Mouse (Mus musculus) right cerebral cortex, adult 18-20 months (tissue): ENCODE results near the gene Fam69b.
"Not testable (repeated sequence)": the region's sequence is repeated elsewhere in the genome, so short reads cannot be mapped to it uniquely, and the experiment has no call there.

Source experiments
- DNase-seq: peaks from one replicate; pipeline ENCODE4 v3.0.0; 2022; ENCODE audit warnings: mixed read lengths

The Fam69b gene

DNA sequence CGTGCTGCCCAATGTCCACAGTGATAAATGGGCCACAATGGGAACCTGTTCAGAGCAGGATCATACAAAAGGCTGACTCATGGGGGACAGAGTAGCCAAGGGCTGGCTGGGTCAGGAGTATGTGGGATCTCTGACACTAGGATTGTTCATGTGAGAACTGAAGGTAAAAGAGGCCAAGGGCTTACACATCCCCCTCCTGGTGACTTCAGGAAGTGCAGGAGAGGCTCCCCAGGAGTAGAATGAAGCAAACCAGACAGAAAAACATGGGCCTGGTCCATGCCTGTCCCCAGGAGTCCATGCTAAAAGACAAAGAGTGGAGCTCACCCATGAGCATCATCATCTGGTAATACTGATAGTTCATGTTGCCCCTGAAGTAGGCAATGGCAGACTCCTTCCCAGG lies 35.3 kb downstream of the Fam69b start:
- DNase-seq = not testable (repeated sequence)

DNA sequence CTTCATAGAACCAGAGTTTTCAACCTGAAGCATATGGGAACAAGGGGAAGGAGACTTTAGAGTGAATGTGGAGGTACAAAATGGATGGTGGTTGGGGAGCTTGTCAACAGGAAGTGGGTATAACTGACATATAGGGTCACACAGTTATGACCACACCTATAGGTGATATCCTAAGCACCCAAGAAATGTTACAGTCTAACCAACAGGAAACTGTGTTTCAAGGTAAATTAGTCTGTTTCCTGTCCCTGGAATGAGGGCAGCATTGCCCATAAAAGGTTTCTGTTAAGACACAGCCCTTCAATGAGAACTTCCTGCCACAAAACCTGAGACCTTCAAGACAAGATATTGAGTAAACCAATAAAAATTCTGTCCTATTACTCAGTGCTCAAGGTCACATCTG lies 40.5 kb downstream of the Fam69b start:
- DNase-seq = no peak

DNA sequence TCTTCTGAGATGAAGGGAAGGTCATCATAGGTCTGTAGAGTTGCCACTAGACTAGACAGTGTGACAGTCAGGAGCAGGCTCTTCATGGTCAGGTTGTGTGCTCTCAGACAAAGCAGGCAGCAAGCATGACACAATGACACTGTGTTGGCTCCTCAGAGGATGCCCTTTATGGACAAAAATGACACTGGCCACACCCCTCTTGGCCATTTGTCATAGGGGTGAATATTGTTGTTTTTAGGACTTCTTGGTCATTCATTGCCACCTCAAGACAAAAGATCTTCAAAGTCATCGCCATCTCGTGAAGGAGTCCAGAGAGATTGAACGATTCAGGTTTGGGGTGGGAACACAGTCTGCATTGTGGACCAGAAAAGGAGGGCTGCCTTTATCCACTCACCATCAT lies 42.9 kb downstream of the Fam69b start, which contains the start of gene Lcn4:
Lcn4 (minus strand) TSS at position 101 of the 400 bp plus-strand sequence.
- no peak for DNase-seq
